Mouse (Mus musculus): ENCODE data around the gene Rpl13a. TPM values are rescaled to one million over a fixed set of nuclear protein-coding genes. Genes with fewer than 3 reads are reported as not detected.
A peak's percentile ranks its signal among the peaks of the same experiment; 100 is the strongest.

Gene Rpl13a
- polyA plus RNA-seq, 1 experiment from 2014 or later: 1,416 TPM

DNA sequence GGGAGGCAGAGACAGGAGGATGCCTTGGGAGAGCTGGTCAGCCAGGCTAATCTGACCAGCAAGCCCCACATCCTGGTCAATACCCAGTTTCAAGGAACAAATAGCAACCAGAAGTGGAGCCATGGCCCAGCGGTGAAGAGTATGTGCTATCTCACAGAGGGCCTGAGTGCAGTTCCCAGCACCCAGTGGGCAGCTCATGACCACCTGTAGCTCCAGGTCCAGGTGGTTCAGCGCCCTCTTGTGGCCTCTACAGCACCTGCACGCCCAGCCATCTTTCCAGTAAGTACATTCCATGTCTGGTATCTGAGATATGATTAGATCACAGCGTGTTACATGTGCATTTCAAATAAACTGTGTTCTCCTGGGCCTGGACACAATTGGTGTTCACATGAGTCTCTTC, 42.5 kb downstream of the Rpl13a start:
- Histone ChIP-seq H3K9ac (ENCODE audit: low read depth, low read length) (no peak overlapping the region), H3K4me2 (replicated peaks; ENCODE audit: low read depth, low read length) (no peak overlapping the region), H3K27me3 (ENCODE audit: control insufficient read depth, insufficient read depth, low read length) (no peaks in the 10 kb centered on the region), H3K4me3 (ENCODE audit: low read length) (no peak overlapping the region), H3K27ac (ENCODE audit: low read depth, low read length) (no peak overlapping the region), H3K36me3 (ENCODE audit: control insufficient read depth, insufficient read depth, low read length) (peaks cover 60% of the 10 kb centered on the region), H3K4me1 (ENCODE audit: control insufficient read depth, insufficient read depth, low read length) (peaks cover 8% of the 10 kb centered on the region; the same call in 1 of the 2 replicates), H3K9me3 (ENCODE audit: control insufficient read depth, low read length) (no peaks in the 10 kb centered on the region)
- no peak for ATAC-seq (ENCODE audit: low FRiP score, low TSS enrichment)
- 81% methylated on average over 4 of the region's 4 CpGs for WGBS

GRCm38 (mm10) chr7:45083300-45083890, 45.2 kb downstream of the Rpl13a start:
- ATAC-seq (ENCODE audit: low FRiP score, low TSS enrichment): no peak
- peaks cover 55% of the 10 kb centered on the region for H3K36me3 ChIP-seq (ENCODE audit: control insufficient read depth, insufficient read depth, low read length)
- 84% methylated on average over 22 of the region's 22 CpGs for WGBS
- no peak overlapping the region for H3K4me3 ChIP-seq (ENCODE audit: low read length)
- H3K9me3 ChIP-seq (ENCODE audit: control insufficient read depth, low read length): no peaks in the 10 kb centered on the region
- H3K27ac ChIP-seq (ENCODE audit: low read depth, low read length): no peak overlapping the region
- no peaks in the 10 kb centered on the region for H3K27me3 ChIP-seq (ENCODE audit: control insufficient read depth, insufficient read depth, low read length)
- H3K4me2 ChIP-seq (replicated peaks; ENCODE audit: low read depth, low read length): no peak overlapping the region
- H3K9ac ChIP-seq (ENCODE audit: low read depth, low read length): no peak overlapping the region
- peaks cover 4% of the 10 kb centered on the region; the same call in 1 of the 2 replicates for H3K4me1 ChIP-seq (ENCODE audit: control insufficient read depth, insufficient read depth, low read length)

- Histone ChIP-seq H3K27ac (ENCODE audit: low read depth, low read length) (0 out of 2 replicates have a peak overlapping the region, but pooled peaks have one; percentile 6), H3K36me3 (ENCODE audit: control insufficient read depth, insufficient read depth, low read length) (peaks cover 50% of the 10 kb centered on the region), H3K9ac (ENCODE audit: low read depth, low read length) (no peak overlapping the region), H3K9me3 (ENCODE audit: control insufficient read depth, low read length) (no peaks in the 10 kb centered on the region), H3K4me3 (ENCODE audit: low read length) (no peak overlapping the region), H3K4me2 (replicated peaks; ENCODE audit: low read depth, low read length) (no peak overlapping the region), H3K4me1 (ENCODE audit: control insufficient read depth, insufficient read depth, low read length) (peaks cover 4% of the 10 kb centered on the region; the same call in 1 of the 2 replicates), H3K27me3 (ENCODE audit: control insufficient read depth, insufficient read depth, low read length) (no peaks in the 10 kb centered on the region)
- WGBS: 73% methylated on average over 25 of the region's 25 CpGs
- no peak for ATAC-seq (ENCODE audit: low FRiP score, low TSS enrichment)
Observed at GRCm38 (mm10) chr7:45082401-45083299, 45.9 kb downstream of the Rpl13a start.

DNA sequence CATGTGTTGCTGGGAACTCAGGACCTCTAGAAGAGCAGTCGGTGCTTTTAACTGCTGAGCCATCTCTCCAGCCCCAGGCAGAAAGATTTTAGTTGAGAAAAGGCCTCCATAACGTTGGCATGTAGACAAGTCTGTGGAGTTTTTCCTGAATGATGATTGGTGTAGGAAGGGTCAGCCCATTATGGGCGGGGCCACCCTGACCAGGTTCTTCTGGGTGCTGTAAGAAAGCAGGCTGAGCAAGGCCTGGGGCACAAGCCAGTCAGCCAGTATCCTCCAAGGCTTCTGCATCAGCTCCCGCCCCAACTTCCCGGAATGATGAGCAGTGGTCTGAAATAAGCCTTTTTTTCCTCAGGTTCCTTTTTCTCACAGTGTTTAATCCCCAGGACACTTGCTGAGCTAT, 47.5 kb downstream of the Rpl13a start:
- Histone ChIP-seq H3K4me3 (ENCODE audit: low read length) (no peak overlapping the region), H3K4me1 (ENCODE audit: control insufficient read depth, insufficient read depth, low read length) (peaks cover 4% of the 10 kb centered on the region; the same call in 1 of the 2 replicates), H3K9ac (ENCODE audit: low read depth, low read length) (no peak overlapping the region), H3K36me3 (ENCODE audit: control insufficient read depth, insufficient read depth, low read length) (peaks cover 50% of the 10 kb centered on the region), H3K4me2 (replicated peaks; ENCODE audit: low read depth, low read length) (no peak overlapping the region), H3K9me3 (ENCODE audit: control insufficient read depth, low read length) (no peaks in the 10 kb centered on the region), H3K27ac (ENCODE audit: low read depth, low read length) (no peak overlapping the region), H3K27me3 (ENCODE audit: control insufficient read depth, insufficient read depth, low read length) (no peaks in the 10 kb centered on the region)
- ATAC-seq (ENCODE audit: low FRiP score, low TSS enrichment): no peak
- whole genome bisulfite sequencing: 59% methylated on average over 5 of the region's 5 CpGs

DNA sequence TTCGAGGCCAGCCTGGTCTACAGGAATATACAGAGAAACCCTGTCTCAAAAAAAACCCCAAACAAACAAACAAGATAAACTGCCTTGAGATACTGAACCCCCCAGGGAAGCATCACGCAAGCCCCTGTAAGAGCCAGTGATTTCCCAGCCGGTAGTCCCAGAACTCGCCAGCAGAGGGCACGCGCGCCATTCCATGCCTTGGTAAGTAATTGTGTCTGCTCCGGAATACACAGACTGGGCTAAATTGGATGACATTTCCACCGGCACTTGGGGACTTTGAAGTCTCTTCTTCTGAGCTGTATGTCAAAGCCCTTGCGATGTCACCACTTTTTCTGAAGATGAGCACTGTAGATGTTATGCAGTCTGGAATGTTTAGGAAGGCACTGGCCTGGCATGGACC, 48.7 kb downstream of the Rpl13a start:
- Histone ChIP-seq H3K4me1 (ENCODE audit: control insufficient read depth, insufficient read depth, low read length) (peaks cover 8% of the 10 kb centered on the region; the same call in 1 of the 2 replicates), H3K27me3 (ENCODE audit: control insufficient read depth, insufficient read depth, low read length) (no peaks in the 10 kb centered on the region), H3K9me3 (ENCODE audit: control insufficient read depth, low read length) (no peaks in the 10 kb centered on the region), H3K9ac (ENCODE audit: low read depth, low read length) (no peak overlapping the region), H3K4me3 (ENCODE audit: low read length) (no peak overlapping the region), H3K36me3 (ENCODE audit: control insufficient read depth, insufficient read depth, low read length) (peaks cover 49% of the 10 kb centered on the region), H3K27ac (ENCODE audit: low read depth, low read length) (no peak overlapping the region), H3K4me2 (replicated peaks; ENCODE audit: low read depth, low read length) (no peak overlapping the region)
- peak; percentile 32; the same call in 1 of the 2 replicates for ATAC-seq (ENCODE audit: low FRiP score, low TSS enrichment)
- 1% methylated on average over 10 of the region's 10 CpGs for WGBS

DNA sequence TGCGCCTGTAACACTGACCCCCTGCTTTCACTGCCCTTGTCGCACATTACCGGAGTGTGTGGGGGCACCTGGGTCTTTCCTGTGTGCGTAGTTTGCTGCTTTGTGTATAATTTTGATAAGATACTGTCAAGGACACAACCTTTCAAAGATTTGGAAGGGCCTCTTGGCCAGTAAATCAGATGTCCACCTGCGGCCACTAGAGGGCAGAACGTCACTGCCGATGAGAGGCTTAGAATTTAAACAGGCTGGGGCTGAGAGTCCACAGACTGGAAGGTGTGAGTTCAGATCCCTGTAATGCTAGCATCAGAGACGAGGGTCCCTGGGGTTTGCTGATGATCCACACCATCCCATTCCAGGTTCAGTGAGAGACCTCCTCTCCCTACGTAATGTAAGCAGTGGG, 50.0 kb downstream of the Rpl13a start:
- Histone ChIP-seq H3K9me3 (ENCODE audit: control insufficient read depth, low read length) (no peaks in the 10 kb centered on the region), H3K4me2 (replicated peaks; ENCODE audit: low read depth, low read length) (no peak overlapping the region), H3K4me3 (ENCODE audit: low read length) (no peak overlapping the region), H3K9ac (ENCODE audit: low read depth, low read length) (no peak overlapping the region), H3K27me3 (ENCODE audit: control insufficient read depth, insufficient read depth, low read length) (no peaks in the 10 kb centered on the region), H3K27ac (ENCODE audit: low read depth, low read length) (no peak overlapping the region), H3K36me3 (ENCODE audit: control insufficient read depth, insufficient read depth, low read length) (peaks cover 51% of the 10 kb centered on the region), H3K4me1 (ENCODE audit: control insufficient read depth, insufficient read depth, low read length) (peaks cover 8% of the 10 kb centered on the region; the same call in 1 of the 2 replicates)
- 0 out of 2 replicates have a peak, but pooled peaks have one; percentile 17 for ATAC-seq (ENCODE audit: low FRiP score, low TSS enrichment)
- 38% methylated on average over 9 of the region's 9 CpGs for WGBS

DNA sequence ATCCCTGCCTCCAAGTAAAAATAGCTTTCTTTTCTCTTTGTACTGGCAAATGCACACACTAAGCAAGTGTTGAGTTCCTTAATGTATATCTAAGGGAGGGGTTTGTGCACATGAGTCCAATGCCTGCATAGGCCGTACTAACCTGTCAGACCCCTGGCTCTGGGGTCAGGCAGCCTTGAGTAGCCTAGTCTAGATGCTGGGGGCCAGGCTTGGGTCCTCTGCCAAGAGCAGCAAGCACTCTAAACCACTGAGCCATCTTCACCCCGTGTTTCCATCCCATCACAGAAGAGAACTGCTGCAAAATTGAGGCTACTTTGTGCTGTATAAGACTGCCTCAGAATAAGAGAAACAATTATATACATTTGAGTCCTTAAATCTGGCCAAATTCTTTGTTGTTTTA, 50.7 kb downstream of the Rpl13a start:
- peaks cover 47% of the 10 kb centered on the region for H3K36me3 ChIP-seq (ENCODE audit: control insufficient read depth, insufficient read depth, low read length)
- H3K4me2 ChIP-seq (replicated peaks; ENCODE audit: low read depth, low read length): no peak overlapping the region
- no peak overlapping the region for H3K27ac ChIP-seq (ENCODE audit: low read depth, low read length)
- H3K9me3 ChIP-seq (ENCODE audit: control insufficient read depth, low read length): no peaks in the 10 kb centered on the region
- H3K27me3 ChIP-seq (ENCODE audit: control insufficient read depth, insufficient read depth, low read length): no peaks in the 10 kb centered on the region
- no peak overlapping the region for H3K9ac ChIP-seq (ENCODE audit: low read depth, low read length)
- ATAC-seq (ENCODE audit: low FRiP score, low TSS enrichment): no peak
- no peak overlapping the region for H3K4me3 ChIP-seq (ENCODE audit: low read length)
- peaks cover 7% of the 10 kb centered on the region; the same call in 1 of the 2 replicates for H3K4me1 ChIP-seq (ENCODE audit: control insufficient read depth, insufficient read depth, low read length)
- WGBS: 79% methylated on average over 2 of the region's 2 CpGs

GRCm38 (mm10) chr7:45077322-45077721, 51.2 kb downstream of the Rpl13a start:
- Histone ChIP-seq H3K9me3 (ENCODE audit: control insufficient read depth, low read length) (no peaks in the 10 kb centered on the region), H3K9ac (ENCODE audit: low read depth, low read length) (no peak overlapping the region), H3K4me3 (ENCODE audit: low read length) (no peak overlapping the region), H3K4me2 (replicated peaks; ENCODE audit: low read depth, low read length) (no peak overlapping the region), H3K4me1 (ENCODE audit: control insufficient read depth, insufficient read depth, low read length) (peaks cover 4% of the 10 kb centered on the region; the same call in 1 of the 2 replicates), H3K27me3 (ENCODE audit: control insufficient read depth, insufficient read depth, low read length) (no peaks in the 10 kb centered on the region), H3K36me3 (ENCODE audit: control insufficient read depth, insufficient read depth, low read length) (peaks cover 44% of the 10 kb centered on the region), H3K27ac (ENCODE audit: low read depth, low read length) (no peak overlapping the region)
- 88% methylated on average over 14 of the region's 14 CpGs for WGBS
- no peak for ATAC-seq (ENCODE audit: low FRiP score, low TSS enrichment)

- Histone ChIP-seq H3K4me2 (replicated peaks; ENCODE audit: low read depth, low read length) (no peak overlapping the region), H3K4me1 (ENCODE audit: control insufficient read depth, insufficient read depth, low read length) (0 out of 2 replicates have a peak, but pooled peaks cover 4% of the 10 kb centered on the region), H3K9ac (ENCODE audit: low read depth, low read length) (no peak overlapping the region), H3K27ac (ENCODE audit: low read depth, low read length) (no peak overlapping the region), H3K9me3 (ENCODE audit: control insufficient read depth, low read length) (no peaks in the 10 kb centered on the region), H3K36me3 (ENCODE audit: control insufficient read depth, insufficient read depth, low read length) (peaks cover 44% of the 10 kb centered on the region), H3K4me3 (ENCODE audit: low read length) (no peak overlapping the region), H3K27me3 (ENCODE audit: control insufficient read depth, insufficient read depth, low read length) (no peaks in the 10 kb centered on the region)
- WGBS: 88% methylated on average over 30 of the region's 30 CpGs
- ATAC-seq (ENCODE audit: low FRiP score, low TSS enrichment): no peak
Observed at GRCm38 (mm10) chr7:45076501-45076900, 52.1 kb downstream of the Rpl13a start.

Data from kidney, embryonic 14.5 days (tissue).